Mouse (Mus musculus) bone marrow, adult 2 months (tissue): Measurements from ENCODE around the gene Sh3rf3.

Experiments used
- CTCF ChIP-seq: fragments of 200-500 bp; IDR thresholded peaks from 2 replicates; pipeline ENCODE4 v1.5.1; 2011; ENCODE audit warnings: low read length, control low read depth; ENCODE audit not compliant: control insufficient read depth, insufficient read depth
- POLR2A ChIP-seq: fragments of 200-500 bp; IDR thresholded peaks from 2 replicates; pipeline ENCODE4 v1.6.1; 2011; ENCODE audit warnings: low read depth, mild to moderate bottlenecking, control low read depth, low read length, borderline replicate concordance; ENCODE audit not compliant: control insufficient read depth

DNA sequence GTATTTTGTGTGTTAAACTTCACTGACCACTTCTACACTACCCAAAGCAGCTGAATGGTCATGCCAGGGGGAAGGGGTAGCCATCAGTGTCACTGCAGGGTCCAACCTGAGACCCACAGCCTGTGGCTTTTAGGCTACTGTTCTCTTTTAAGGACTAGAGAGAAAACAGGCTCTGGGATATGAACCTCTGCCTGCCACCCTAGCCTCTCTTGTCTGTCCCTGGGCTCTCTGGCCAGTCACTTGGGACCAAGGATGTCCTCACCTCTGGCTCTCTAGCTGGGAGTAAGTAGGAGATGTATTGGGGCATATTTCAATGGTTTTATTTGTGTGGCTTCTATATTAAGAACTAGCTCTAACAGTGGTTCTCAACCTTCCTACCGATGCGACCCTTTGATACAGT, 306.7 kb downstream of the Sh3rf3 start:
- TF ChIP-seq POLR2A, result no peak
- no peak for TF ChIP-seq CTCF
